Mouse (Mus musculus) midbrain, embryonic 12.5 days (tissue): ENCODE data around the gene Arl15. TPM values are rescaled to one million over a fixed set of nuclear protein-coding genes. Genes with fewer than 3 reads are reported as not detected.

Experiments
- ATAC-seq: fragments of 200-750 bp; cut with Nextera tagmentation; 2 replicates; pipeline ENCODE4 v1.8.0; 2017; ENCODE audit warnings: low read depth, moderate TSS enrichment, moderate library complexity; ENCODE audit not compliant: low FRiP score
- H3K27ac ChIP-seq: fragments of 300-500 bp; sonication (generic); replicated peaks from 2 replicates; pipeline ENCODE4 v1.5.1; 2016; ENCODE audit warnings: mild to moderate bottlenecking
- H3K27me3 ChIP-seq: fragments of 300-500 bp; sonication (generic); 2 replicates; pipeline ENCODE4 v1.6.1; 2016; ENCODE audit warnings: mild to moderate bottlenecking
- H3K36me3 ChIP-seq: fragments of 300-500 bp; sonication (generic); 2 replicates; pipeline ENCODE4 v1.6.1; 2016
- H3K4me1 ChIP-seq: fragments of 300-500 bp; sonication (generic); 2 replicates; pipeline ENCODE4 v1.6.1; 2016
- H3K4me2 ChIP-seq: fragments of 300-500 bp; sonication (generic); replicated peaks from 2 replicates; pipeline ENCODE4 v1.6.1; 2016; ENCODE audit warnings: mild to moderate bottlenecking, moderate library complexity
- H3K4me3 ChIP-seq: fragments of 300-500 bp; sonication (generic); 2 replicates; pipeline ENCODE4 v1.5.1; 2016; ENCODE audit warnings: mild to moderate bottlenecking
- H3K9ac ChIP-seq: fragments of 300-500 bp; sonication (generic); replicated peaks from 2 replicates; pipeline ENCODE4 v1.6.1; 2016; ENCODE audit warnings: mild to moderate bottlenecking, moderate library complexity
- H3K9me3 ChIP-seq: fragments of 300-500 bp; sonication (generic); 2 replicates; pipeline ENCODE4 v1.6.1; 2016; ENCODE audit warnings: mild to moderate bottlenecking
- WGBS: fragments of 180-500 bp; shearing (Covaris S2); methylation state at CpG from one replicate; pipeline ENCODE4 v1.1.7; 2016; 5-methylcytosine and 5-hydroxymethylcytosine counted together
- polyA plus RNA-seq: library from polyadenylated mRNA; unstranded; fragments of >200 nt; fragmentation: Nextera tagmentation; extraction: Ambion mirVana; gene quantifications from 2 replicates; pipeline ENCODE4 v1.2.1, GENCODE M21; 2016

Arl15 gene
- polyA plus RNA-seq, 1 experiment from 2014 or later, result 13.2 TPM

GRCm38 (mm10) chr13:114079751-114080150 lies 285.4 kb downstream of the Arl15 start:
- no peak overlapping the region for H3K4me2 ChIP-seq
- H3K9me3 ChIP-seq, result no peaks in the 10 kb centered on the region
- no peak overlapping the region for H3K27ac ChIP-seq
- H3K4me3 ChIP-seq, result no peak overlapping the region
- no peaks in the 10 kb centered on the region; the same call in 1 of the 2 replicates for H3K27me3 ChIP-seq
- 91% methylated on average over 6 of the region's 6 CpGs for WGBS
- no peak for ATAC-seq
- no peak overlapping the region for H3K9ac ChIP-seq
- H3K36me3 ChIP-seq, result no peaks in the 10 kb centered on the region
- peaks cover 19% of the 10 kb centered on the region for H3K4me1 ChIP-seq

DNA sequence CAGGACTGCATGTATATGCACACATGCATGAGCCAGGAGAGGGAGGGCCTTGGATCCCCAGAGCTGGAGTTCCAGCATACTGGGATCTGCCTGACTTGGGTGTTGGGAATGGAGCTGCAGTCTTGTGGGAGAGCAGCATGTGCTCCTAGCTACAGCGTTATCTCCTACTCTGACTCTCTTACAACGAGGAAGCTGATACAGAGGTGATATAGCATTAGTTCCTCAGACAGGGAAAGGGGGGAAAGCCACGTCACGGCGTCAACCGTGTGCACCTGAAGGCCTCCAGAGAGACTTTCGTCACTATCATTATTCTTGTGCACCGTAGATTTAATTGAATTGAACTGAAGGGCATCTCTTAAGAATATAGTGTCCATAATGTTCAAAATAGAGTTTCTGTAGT lies 286.2 kb downstream of the Arl15 start:
- ATAC-seq, result no peak
- no peak overlapping the region for H3K4me3 ChIP-seq
- no peak overlapping the region for H3K27ac ChIP-seq
- H3K4me2 ChIP-seq, result no peak overlapping the region
- no peaks in the 10 kb centered on the region for H3K36me3 ChIP-seq
- peaks cover 15% of the 10 kb centered on the region for H3K4me1 ChIP-seq
- no peaks in the 10 kb centered on the region for H3K9me3 ChIP-seq
- WGBS, result 92% methylated on average over 8 of the region's 8 CpGs
- H3K27me3 ChIP-seq, result no peaks in the 10 kb centered on the region; the same call in 1 of the 2 replicates
- no peak overlapping the region for H3K9ac ChIP-seq

DNA sequence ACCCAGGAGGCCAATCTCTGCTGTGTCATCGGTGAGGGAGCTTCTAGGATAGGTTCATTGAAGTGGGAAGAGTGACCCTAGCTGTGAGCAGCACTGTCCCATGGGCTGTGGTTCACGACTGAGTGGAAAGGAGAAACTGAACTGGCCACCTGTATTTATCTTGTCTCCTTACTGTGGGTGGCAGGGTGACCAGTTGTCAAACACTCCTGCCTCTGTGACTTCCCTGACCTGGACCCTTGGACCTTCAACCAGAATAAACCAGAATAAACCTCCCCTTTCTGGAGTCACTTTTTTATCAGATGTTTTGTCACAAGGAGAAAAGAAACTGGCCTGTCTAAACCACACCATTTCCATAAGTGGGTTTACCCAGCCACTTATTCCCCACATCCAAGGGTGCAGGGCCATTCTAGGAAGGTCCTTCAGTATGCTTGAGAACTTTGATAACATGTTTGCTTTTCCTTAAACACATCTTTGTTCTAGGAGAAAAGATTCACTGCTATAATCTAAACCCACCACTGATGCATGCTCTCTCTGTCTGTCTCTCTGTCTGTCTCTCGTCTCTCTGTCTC lies 289.3 kb downstream of the Arl15 start:
- Histone ChIP-seq H3K27me3 (no peaks in the 10 kb centered on the region; the same call in 1 of the 2 replicates), H3K4me3 (no peak overlapping the region), H3K9ac (no peak overlapping the region), H3K36me3 (no peaks in the 10 kb centered on the region), H3K4me2 (no peak overlapping the region), H3K9me3 (no peaks in the 10 kb centered on the region), H3K4me1 (0 out of 2 replicates have a peak, but pooled peaks cover 4% of the 10 kb centered on the region), H3K27ac (no peak overlapping the region)
- no peak for ATAC-seq
- 86% methylated on average over 3 of the region's 3 CpGs for WGBS

DNA sequence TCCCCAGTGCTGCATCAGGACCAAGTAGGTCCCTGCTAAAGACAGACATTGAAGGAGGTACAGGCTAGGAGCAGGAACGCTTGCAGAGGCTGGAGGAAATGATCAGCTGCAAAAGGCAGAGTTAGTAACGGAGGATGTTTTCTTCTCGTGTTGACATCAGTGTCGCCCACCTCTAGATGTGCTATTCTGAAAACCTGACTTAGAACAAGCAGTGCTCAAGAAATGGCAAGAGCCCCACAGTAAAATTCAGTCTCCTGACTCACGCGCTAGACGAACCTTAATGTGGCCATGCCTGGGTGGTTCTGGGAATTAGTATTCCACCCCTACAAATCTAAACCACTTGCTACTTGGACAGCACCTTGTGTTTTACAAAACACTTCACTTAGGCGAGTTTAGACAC lies 291.1 kb downstream of the Arl15 start:
- H3K36me3 ChIP-seq, result no peaks in the 10 kb centered on the region
- H3K4me3 ChIP-seq, result no peak overlapping the region
- no peak overlapping the region for H3K9ac ChIP-seq
- no peaks in the 10 kb centered on the region for H3K27me3 ChIP-seq
- H3K9me3 ChIP-seq, result no peaks in the 10 kb centered on the region
- ATAC-seq, result no peak
- WGBS, result 87% methylated on average over 8 of the region's 8 CpGs
- H3K27ac ChIP-seq, result no peak overlapping the region
- H3K4me1 ChIP-seq, result 0 out of 2 replicates have a peak, but pooled peaks cover 4% of the 10 kb centered on the region
- H3K4me2 ChIP-seq, result no peak overlapping the region

GRCm38 (mm10) chr13:114086325-114086724 lies 292.0 kb downstream of the Arl15 start:
- Histone ChIP-seq H3K4me1 (0 out of 2 replicates have a peak, but pooled peaks cover 4% of the 10 kb centered on the region), H3K4me3 (no peak overlapping the region), H3K27me3 (no peaks in the 10 kb centered on the region), H3K9ac (no peak overlapping the region), H3K36me3 (no peaks in the 10 kb centered on the region), H3K4me2 (no peak overlapping the region), H3K9me3 (no peaks in the 10 kb centered on the region), H3K27ac (no peak overlapping the region)
- ATAC-seq, result no peak
- WGBS, result 91% methylated on average over 5 of the region's 5 CpGs

- no peaks in the 10 kb centered on the region for H3K27me3 ChIP-seq
- 93% methylated on average over 5 of the region's 5 CpGs for WGBS
- no peak overlapping the region for H3K4me2 ChIP-seq
- H3K9me3 ChIP-seq, result no peaks in the 10 kb centered on the region
- H3K9ac ChIP-seq, result no peak overlapping the region
- no peak overlapping the region for H3K27ac ChIP-seq
- no peak for ATAC-seq
- 0 out of 2 replicates have a peak, but pooled peaks cover 4% of the 10 kb centered on the region for H3K4me1 ChIP-seq
- no peaks in the 10 kb centered on the region for H3K36me3 ChIP-seq
- no peak overlapping the region for H3K4me3 ChIP-seq
Measured at GRCm38 (mm10) chr13:114086801-114087200, 292.5 kb downstream of the Arl15 start.

DNA sequence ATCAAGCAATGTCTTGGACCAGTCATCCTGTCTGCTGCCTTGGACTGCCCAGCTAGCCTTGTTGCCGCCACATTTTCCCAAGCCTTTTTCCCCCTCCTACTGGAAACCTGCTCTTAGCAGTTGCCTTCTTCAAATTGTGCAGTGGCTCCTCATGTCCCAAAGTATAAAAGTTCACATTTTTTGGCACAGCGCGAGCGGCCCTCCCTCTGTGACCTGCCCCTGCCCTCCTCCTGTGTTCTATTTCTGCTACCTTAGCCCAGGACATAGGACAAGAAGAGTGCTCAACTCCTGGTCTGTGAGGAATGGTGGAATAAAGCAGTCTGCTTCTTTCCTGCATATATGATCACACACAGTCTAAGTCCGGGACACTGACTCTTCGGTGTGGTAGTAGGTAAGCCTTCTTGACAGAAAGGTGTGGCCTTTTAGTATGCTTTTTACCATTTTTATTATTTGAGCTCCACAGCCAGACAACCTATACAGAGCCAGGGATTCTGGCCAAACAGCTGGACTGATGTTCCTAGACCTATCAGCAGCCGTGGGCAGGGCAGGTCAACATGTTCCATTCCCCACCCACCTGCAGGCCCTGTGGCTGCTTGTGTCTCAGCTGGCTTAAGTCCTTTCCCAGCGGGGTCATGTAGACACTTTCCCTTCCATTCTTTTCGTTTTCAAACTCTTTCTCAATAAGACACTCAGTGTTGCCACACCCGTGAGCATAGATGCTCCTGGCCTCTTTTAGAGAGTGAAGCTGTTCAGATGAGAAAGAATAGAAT lies 293.6 kb downstream of the Arl15 start:
- no peak for ATAC-seq
- Histone ChIP-seq H3K4me2 (no peak overlapping the region), H3K36me3 (no peaks in the 10 kb centered on the region), H3K4me1 (0 out of 2 replicates have a peak, but pooled peaks cover 4% of the 10 kb centered on the region), H3K27me3 (no peaks in the 10 kb centered on the region), H3K9ac (no peak overlapping the region), H3K4me3 (no peak overlapping the region), H3K9me3 (no peaks in the 10 kb centered on the region), H3K27ac (no peak overlapping the region)
- 86% methylated on average over 10 of the region's 10 CpGs for WGBS

DNA sequence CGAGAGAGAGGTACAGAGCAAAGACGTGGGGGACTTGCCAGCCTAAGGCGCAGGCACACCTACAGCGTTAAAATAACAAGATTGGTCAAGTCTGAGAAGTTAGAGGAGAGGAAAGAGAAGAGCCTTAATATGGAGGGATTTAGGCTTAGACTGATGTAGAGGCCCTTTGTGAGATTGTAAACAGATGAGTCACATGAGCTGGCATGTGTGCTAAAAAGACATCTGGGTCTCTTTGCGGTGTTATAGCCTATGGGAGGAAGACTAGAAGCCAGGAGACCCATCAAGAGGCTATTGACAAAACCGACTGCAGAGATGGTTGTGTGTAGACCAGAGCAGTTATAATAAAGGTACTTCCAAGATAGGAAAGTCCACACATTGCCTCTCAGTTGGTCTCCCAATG lies 296.5 kb downstream of the Arl15 start:
- H3K4me1 ChIP-seq, result 0 out of 2 replicates have a peak, but pooled peaks cover 4% of the 10 kb centered on the region
- H3K4me2 ChIP-seq, result no peak overlapping the region
- H3K9ac ChIP-seq, result no peak overlapping the region
- no peaks in the 10 kb centered on the region for H3K9me3 ChIP-seq
- no peak for ATAC-seq
- no peaks in the 10 kb centered on the region for H3K27me3 ChIP-seq
- 92% methylated on average over 6 of the region's 6 CpGs for WGBS
- H3K36me3 ChIP-seq, result no peaks in the 10 kb centered on the region
- H3K27ac ChIP-seq, result no peak overlapping the region
- H3K4me3 ChIP-seq, result no peak overlapping the region

- Histone ChIP-seq H3K36me3 (no peaks in the 10 kb centered on the region), H3K9me3 (no peaks in the 10 kb centered on the region), H3K4me1 (0 out of 2 replicates have a peak, but pooled peaks cover 4% of the 10 kb centered on the region), H3K4me2 (no peak overlapping the region), H3K27me3 (no peaks in the 10 kb centered on the region), H3K4me3 (no peak overlapping the region), H3K27ac (no peak overlapping the region), H3K9ac (no peak overlapping the region)
- no peak for ATAC-seq
- WGBS, result 86% methylated on average over 9 of the region's 9 CpGs
Measured at GRCm38 (mm10) chr13:114091231-114091630, 296.9 kb downstream of the Arl15 start.

DNA sequence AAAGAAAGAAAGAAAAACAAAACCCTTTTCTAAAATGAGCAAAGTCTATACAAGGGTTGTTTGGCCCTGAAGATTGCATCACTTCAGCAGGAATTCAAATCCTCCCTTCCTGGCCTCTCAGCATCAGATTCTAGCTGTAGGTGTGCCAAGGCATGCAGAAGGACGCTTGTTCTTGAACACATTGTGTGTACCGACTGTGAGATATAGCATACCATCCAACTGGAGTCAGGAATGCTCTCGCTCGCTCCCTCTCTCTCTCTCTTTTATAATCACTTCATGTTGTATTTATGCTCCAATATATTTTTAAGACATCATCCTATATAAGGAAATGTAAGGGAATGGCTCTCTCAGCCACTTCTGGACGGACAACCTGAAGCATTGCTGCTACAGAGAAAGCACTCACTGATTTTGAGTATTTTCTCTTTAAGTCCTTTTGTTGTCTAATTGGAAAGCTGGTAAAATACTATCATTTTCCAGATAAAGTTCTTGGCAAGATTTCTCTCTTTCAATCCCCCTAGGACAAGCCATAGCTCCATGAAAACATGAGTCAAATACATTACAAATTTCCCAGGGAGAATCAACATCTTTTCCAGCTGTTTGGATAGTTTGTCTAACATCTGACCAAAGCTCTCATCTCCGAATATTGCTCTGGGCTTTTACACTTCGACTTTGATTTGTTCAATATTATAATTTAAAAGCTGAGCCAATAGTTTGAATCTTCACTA lies 300.0 kb downstream of the Arl15 start:
- Histone ChIP-seq H3K4me1 (no peaks in the 10 kb centered on the region), H3K27me3 (no peaks in the 10 kb centered on the region), H3K9me3 (no peaks in the 10 kb centered on the region), H3K9ac (no peak overlapping the region), H3K36me3 (no peaks in the 10 kb centered on the region), H3K27ac (no peak overlapping the region), H3K4me3 (no peak overlapping the region), H3K4me2 (no peak overlapping the region)
- WGBS, result 90% methylated on average over 7 of the region's 7 CpGs
- no peak for ATAC-seq

DNA sequence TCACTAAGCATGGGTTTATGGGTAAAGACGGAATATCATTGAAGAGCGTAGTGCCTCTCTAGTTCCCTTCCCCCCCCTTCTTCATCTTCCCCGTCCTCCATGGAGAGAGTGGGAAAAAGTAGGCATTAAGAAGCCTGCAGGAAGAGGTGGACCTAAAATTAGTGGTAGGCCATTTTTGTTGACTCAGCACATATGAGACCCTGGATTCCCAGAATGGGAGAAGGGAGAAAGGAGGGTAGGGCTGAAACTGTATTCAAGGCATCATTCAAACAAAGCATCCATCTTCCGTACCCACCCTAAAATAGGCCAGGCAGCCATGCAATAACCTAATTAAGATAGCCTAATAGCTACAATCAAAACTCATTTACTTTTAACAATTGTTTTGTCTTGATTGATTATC lies 301.1 kb downstream of the Arl15 start:
- H3K36me3 ChIP-seq, result no peaks in the 10 kb centered on the region
- H3K9ac ChIP-seq, result no peak overlapping the region
- no peak overlapping the region for H3K4me3 ChIP-seq
- H3K4me1 ChIP-seq, result no peaks in the 10 kb centered on the region
- no peaks in the 10 kb centered on the region for H3K27me3 ChIP-seq
- WGBS, result 88% methylated on average over 4 of the region's 4 CpGs
- H3K4me2 ChIP-seq, result no peak overlapping the region
- no peak overlapping the region for H3K27ac ChIP-seq
- ATAC-seq, result no peak
- no peaks in the 10 kb centered on the region for H3K9me3 ChIP-seq

GRCm38 (mm10) chr13:114096386-114096785 lies 302.1 kb downstream of the Arl15 start:
- Histone ChIP-seq H3K4me3 (no peak overlapping the region), H3K36me3 (no peaks in the 10 kb centered on the region), H3K4me2 (no peak overlapping the region), H3K9ac (no peak overlapping the region), H3K27ac (no peak overlapping the region), H3K27me3 (no peaks in the 10 kb centered on the region), H3K4me1 (no peaks in the 10 kb centered on the region), H3K9me3 (no peaks in the 10 kb centered on the region)
- ATAC-seq, result no peak
